Mouse (Mus musculus) kidney, adult 2 months (tissue): ENCODE data around the gene Mef2c. TPM values are rescaled to one million over a fixed set of nuclear protein-coding genes. Genes with fewer than 3 reads are reported as not detected.

Experiments used
- DNase-seq: peaks from one replicate; pipeline ENCODE4 v3.0.0; 2021
- H3K27ac ChIP-seq: fragments of 200-500 bp; 2 replicates; pipeline ENCODE4 v1.5.1; 2012; ENCODE audit warnings: low read depth, low read length, control low read depth, inconsistent platforms; ENCODE audit not compliant: insufficient read depth
- H3K27me3 ChIP-seq: fragments of 200-500 bp; replicated peaks from 2 replicates; pipeline ENCODE4 v1.6.1; 2012; ENCODE audit warnings: mild to moderate bottlenecking, moderate library complexity, low read length, inconsistent platforms; ENCODE audit not compliant: control insufficient read depth, insufficient read depth
- H3K36me3 ChIP-seq: fragments of 200-500 bp; 2 replicates; pipeline ENCODE4 v1.6.1; 2012; ENCODE audit warnings: mild to moderate bottlenecking, moderate library complexity, low read length, inconsistent platforms; ENCODE audit not compliant: control insufficient read depth, insufficient read depth
- H3K4me1 ChIP-seq: fragments of 200-500 bp; 2 replicates; pipeline ENCODE4 v1.6.1; 2011; ENCODE audit warnings: low read length; ENCODE audit not compliant: control insufficient read depth, insufficient read depth
- H3K4me3 ChIP-seq: fragments of 200-500 bp; 2 replicates; pipeline ENCODE4 v1.5.1; 2011; ENCODE audit warnings: mild to moderate bottlenecking, low read depth, low read length, control low read depth; ENCODE audit not compliant: insufficient read depth
- CTCF ChIP-seq: fragments of 200-500 bp; conservative IDR thresholded peaks from 2 replicates; pipeline ENCODE4 v1.5.1; 2011; ENCODE audit warnings: low read depth, mild to moderate bottlenecking, control low read depth, low read length, moderate library complexity, mixed read lengths; ENCODE audit not compliant: insufficient read depth, insufficient read length
- POLR2A ChIP-seq: fragments of 200-500 bp; IDR thresholded peaks from one replicate; pipeline ENCODE4 v1.6.1; 2011; ENCODE audit warnings: low read depth, low read length, control low read depth
- WGBS: fragments of 180-500 bp; shearing (Covaris S2); methylation state at CpG from one replicate; pipeline ENCODE4 v1.1.7; 2018; 5-methylcytosine and 5-hydroxymethylcytosine counted together
- polyA plus RNA-seq: library from polyadenylated mRNA; depleted of rRNA; stranded (reverse); fragments of >200 nt; gene quantifications from 2 replicates; pipeline ENCODE4 v1.2.3, GENCODE M21; 2012

Mef2c gene
- polyA plus RNA-seq, 1 experiment: 12.8 TPM

GRCm38 (mm10) chr13:83607883-83608581 is 104.2 kb downstream of the Mef2c start:
- WGBS: 28% methylated on average over 4 of the region's 4 CpGs
- Histone ChIP-seq H3K27me3 (no peaks in the 10 kb centered on the region), H3K27ac (no peak overlapping the region), H3K4me3 (no peak overlapping the region), H3K4me1 (peaks cover 5% of the 10 kb centered on the region; the same call in 1 of the 2 replicates), H3K36me3 (no peaks in the 10 kb centered on the region)
- TF ChIP-seq POLR2A (no peak), CTCF (no peak)
- peak; percentile 20 for DNase-seq

- Histone ChIP-seq H3K27me3 (no peaks in the 10 kb centered on the region), H3K4me1 (peaks cover 5% of the 10 kb centered on the region; the same call in 1 of the 2 replicates), H3K4me3 (no peak overlapping the region), H3K27ac (no peak overlapping the region), H3K36me3 (no peaks in the 10 kb centered on the region)
- 64% methylated on average over 3 of the region's 3 CpGs for WGBS
- DNase-seq: peak; percentile 21
- TF ChIP-seq POLR2A: no peak
- no peak for TF ChIP-seq CTCF
Observed at GRCm38 (mm10) chr13:83608851-83609516, 105.2 kb downstream of the Mef2c start.

- no peak overlapping the region for H3K4me3 ChIP-seq
- WGBS: 67% methylated on average over 3 of the region's 3 CpGs
Observed at GRCm38 (mm10) chr13:83609517-83609878, 105.7 kb downstream of the Mef2c start.

GRCm38 (mm10) chr13:83610124-83610523 is 106.3 kb downstream of the Mef2c start:
- Histone ChIP-seq H3K4me1 (peaks cover 2% of the 10 kb centered on the region; the same call in 1 of the 2 replicates), H3K36me3 (no peaks in the 10 kb centered on the region), H3K27me3 (no peaks in the 10 kb centered on the region), H3K27ac (no peak overlapping the region), H3K4me3 (no peak overlapping the region)
- no peak for DNase-seq
- WGBS: 75% methylated on average over 8 of the region's 8 CpGs
- TF ChIP-seq CTCF (no peak), POLR2A (no peak)

More at GRCm38 (mm10) chr13:83609517-83609878, 105.7 kb downstream of the Mef2c start:
- Histone ChIP-seq H3K36me3 (no peaks in the 10 kb centered on the region), H3K4me1 (peaks cover 5% of the 10 kb centered on the region; the same call in 1 of the 2 replicates), H3K27ac (no peak overlapping the region), H3K27me3 (no peaks in the 10 kb centered on the region)
- DNase-seq: no peak
- TF ChIP-seq CTCF (no peak), POLR2A (no peak)

- no peak overlapping the region for H3K4me3 ChIP-seq
- no peaks in the 10 kb centered on the region for H3K27me3 ChIP-seq
- no peaks in the 10 kb centered on the region for H3K36me3 ChIP-seq
- H3K4me1 ChIP-seq: peaks cover 2% of the 10 kb centered on the region; the same call in 1 of the 2 replicates
- TF ChIP-seq POLR2A (no peak), CTCF (no peak)
- DNase-seq: peak; percentile 19
- 62% methylated on average over 1 of the region's 1 CpGs for WGBS
- H3K27ac ChIP-seq: no peak overlapping the region
Observed at GRCm38 (mm10) chr13:83612195-83612594, 108.4 kb downstream of the Mef2c start.

- 81% methylated on average over 3 of the region's 3 CpGs for WGBS
- TF ChIP-seq POLR2A (no peak), CTCF (no peak)
- Histone ChIP-seq H3K4me3 (no peak overlapping the region), H3K4me1 (no peaks in the 10 kb centered on the region), H3K27ac (no peak overlapping the region), H3K27me3 (no peaks in the 10 kb centered on the region), H3K36me3 (no peaks in the 10 kb centered on the region)
- no peak for DNase-seq
Observed at GRCm38 (mm10) chr13:83615875-83616274, 112.0 kb downstream of the Mef2c start.

- TF ChIP-seq POLR2A (no peak), CTCF (no peak)
- WGBS: 88% methylated on average over 4 of the region's 4 CpGs
Observed at GRCm38 (mm10) chr13:83624651-83625050, 120.8 kb downstream of the Mef2c start.

More at GRCm38 (mm10) chr13:83624651-83625050, 120.8 kb downstream of the Mef2c start:
- no peak overlapping the region for H3K4me3 ChIP-seq
- H3K36me3 ChIP-seq: no peaks in the 10 kb centered on the region
- H3K27ac ChIP-seq: no peak overlapping the region
- DNase-seq: no peak
- H3K27me3 ChIP-seq: no peaks in the 10 kb centered on the region
- H3K4me1 ChIP-seq: no peaks in the 10 kb centered on the region
